Mouse (Mus musculus) mouse embryonic stem cell (cell line): ENCODE measurements at regions not wholly inside any gene's neighbourhood (a gene's known extent, or its start where the extent isn't known, plus 50 kb on each side); places are given as distances from the start of the nearest gene placed in this dataset.

Experiments
- in situ Hi-C, 2 experiments: fragments of 300-500 bp; cut with MboI; formaldehyde crosslinking; loops; 1 replicate in 1 of 2; 3 replicates in 1 of 2; pipeline ENCODE4 v1.14.3; 2019 to 2020; ENCODE audit warnings: low sequenced_read_pairs in 2 of 2, low pct_unique_long_range_greater_than_20kb in 1 of 2, mixed read lengths in 1 of 2; ENCODE audit not compliant: unreplicated experiment in 1 of 2

- in situ Hi-C loops: no loop called here
These were observed 74.0 kb downstream of the Adamts15 start for GRCm38 (mm10) chr9:30848249-30848648.

- in situ Hi-C loops: no loop called here
These were observed 76.5 kb downstream of the Adamts15 start for GRCm38 (mm10) chr9:30845609-30846290.

GRCm38 (mm10) chr9:30844079-30844563 is 78.1 kb downstream of the Adamts15 start:
- in situ Hi-C loops: no loop called here

- in situ Hi-C loops: no loop called here
These were observed 87.3 kb downstream of the Adamts15 start for GRCm38 (mm10) chr9:30834908-30835307.

GRCm38 (mm10) chr9:30834565-30834905 is 87.7 kb downstream of the Adamts15 start:
- in situ Hi-C loops: no loop called here

- in situ Hi-C loops: no loop called here
These were observed 88.3 kb downstream of the Adamts15 start for GRCm38 (mm10) chr9:30833836-30834564.

GRCm38 (mm10) chr9:30829158-30829870 is 92.9 kb downstream of the Adamts15 start:
- in situ Hi-C loops: no loop called here

GRCm38 (mm10) chr9:30827780-30828179 is 94.5 kb downstream of the Adamts15 start:
- in situ Hi-C loops: no loop called here

- in situ Hi-C loops: loop anchor here in 1 of 2 experiments (25.0 kb wide), 1 partner anchor 263 kb away; no protein-coding TSS in a partner anchor
These were observed 98.1 kb downstream of the Adamts15 start for GRCm38 (mm10) chr9:30824056-30824625.

- in situ Hi-C loops: loop anchor here in 1 of 2 experiments (25.0 kb wide), 1 partner anchor 266 kb away; no protein-coding TSS in a partner anchor
These were observed 101.4 kb downstream of the Adamts15 start for GRCm38 (mm10) chr9:30820806-30821375.

GRCm38 (mm10) chr9:30813246-30813645 is 109.0 kb downstream of the Adamts15 start:
- in situ Hi-C loops: loop anchor here in 1 of 2 experiments (25.0 kb wide), 1 partner anchor 274 kb away; no protein-coding TSS in a partner anchor

- in situ Hi-C loops: loop anchor here in 1 of 2 experiments (25.0 kb wide), 1 partner anchor 276 kb away; no protein-coding TSS in a partner anchor
These were observed 111.4 kb downstream of the Adamts15 start for GRCm38 (mm10) chr9:30810843-30811242.

GRCm38 (mm10) chr9:30810290-30810689 is 112.0 kb downstream of the Adamts15 start:
- in situ Hi-C loops: loop anchor here in 1 of 2 experiments (25.0 kb wide), 1 partner anchor 277 kb away; no protein-coding TSS in a partner anchor

GRCm38 (mm10) chr9:30808863-30809491 is 113.3 kb downstream of the Adamts15 start:
- in situ Hi-C loops: loop anchor here in 1 of 2 experiments (25.0 kb wide), 1 partner anchor 278 kb away; no protein-coding TSS in a partner anchor

GRCm38 (mm10) chr9:30803755-30804532 is 118.3 kb downstream of the Adamts15 start:
- in situ Hi-C loops: loop anchor here in 1 of 2 experiments (25.0 kb wide), 1 partner anchor 283 kb away; no protein-coding TSS in a partner anchor

- in situ Hi-C loops: loop anchor here in 1 of 2 experiments (25.0 kb wide), 1 partner anchor 284 kb away; no protein-coding TSS in a partner anchor
These were observed 119.4 kb downstream of the Adamts15 start for GRCm38 (mm10) chr9:30802826-30803225.
